Mouse (Mus musculus) T-cell, adult 2 months (primary cell): ENCODE measurements around the gene Fam13a.
A peak's percentile ranks its signal among the peaks of the same experiment; 100 is the strongest.

Experiments
- DNase-seq: peaks from one replicate; pipeline ENCODE4 v3.0.0; 2022; ENCODE audit warnings: low spot score

Gene Fam13a

GRCm38 (mm10) chr6:58933189-58933913 lies 91.0 kb downstream of the Fam13a start:
- DNase-seq: no peak

GRCm38 (mm10) chr6:58932515-58933188 lies 91.7 kb downstream of the Fam13a start:
- DNase-seq: no peak

- no peak for DNase-seq
These were observed 93.2 kb downstream of the Fam13a start for GRCm38 (mm10) chr6:58931149-58931548.

GRCm38 (mm10) chr6:58929911-58930431 lies 94.4 kb downstream of the Fam13a start:
- no peak for DNase-seq

GRCm38 (mm10) chr6:58927881-58928280 lies 96.5 kb downstream of the Fam13a start:
- DNase-seq: no peak

- no peak for DNase-seq
These were observed 101.8 kb downstream of the Fam13a start for GRCm38 (mm10) chr6:58922511-58922910.

- no peak for DNase-seq
These were observed 102.7 kb downstream of the Fam13a start for GRCm38 (mm10) chr6:58921623-58922022.

- DNase-seq: no peak
These were observed 103.6 kb downstream of the Fam13a start for GRCm38 (mm10) chr6:58920735-58921134.

- no peak for DNase-seq
These were observed 107.9 kb downstream of the Fam13a start for GRCm38 (mm10) chr6:58916498-58916897.

GRCm38 (mm10) chr6:58913971-58914370 lies 110.4 kb downstream of the Fam13a start:
- DNase-seq: no peak

GRCm38 (mm10) chr6:58913551-58913950 lies 110.8 kb downstream of the Fam13a start:
- DNase-seq: no peak

- DNase-seq: no peak
These were observed 111.5 kb downstream of the Fam13a start for GRCm38 (mm10) chr6:58912842-58913241.

GRCm38 (mm10) chr6:58907791-58908190 lies 116.6 kb downstream of the Fam13a start:
- no peak for DNase-seq

- DNase-seq: no peak
These were observed 117.0 kb downstream of the Fam13a start for GRCm38 (mm10) chr6:58907336-58907735.

GRCm38 (mm10) chr6:58906852-58907261 lies 117.5 kb downstream of the Fam13a start, which contains the start of gene Nap1l5:
Nap1l5 (minus strand) TSS chr6:58907076.
- no peak for DNase-seq

GRCm38 (mm10) chr6:58904551-58904950 lies 119.8 kb downstream of the Fam13a start:
- no peak for DNase-seq

- no peak for DNase-seq
These were observed 121.2 kb downstream of the Fam13a start for GRCm38 (mm10) chr6:58903171-58903570.

- no peak for DNase-seq
These were observed 123.8 kb downstream of the Fam13a start for GRCm38 (mm10) chr6:58900536-58900935.

- no peak for DNase-seq
These were observed 125.3 kb downstream of the Fam13a start for GRCm38 (mm10) chr6:58899076-58899475.

- DNase-seq: no peak
These were observed 127.7 kb downstream of the Fam13a start for GRCm38 (mm10) chr6:58896648-58897047.

- DNase-seq: no peak
These were observed 129.4 kb downstream of the Fam13a start for GRCm38 (mm10) chr6:58894994-58895393.

- peak; percentile 30 for DNase-seq
These were observed 131.0 kb downstream of the Fam13a start for GRCm38 (mm10) chr6:58893307-58893706.

GRCm38 (mm10) chr6:58889917-58890316 lies 134.4 kb downstream of the Fam13a start:
- DNase-seq: no peak
